Mouse (Mus musculus): ENCODE results near the gene AC192777.2.
"Not testable (repeated sequence)": the region's sequence is repeated elsewhere in the genome, so short reads cannot be mapped to it uniquely, and the experiment has no call there.

The AC192777.2 gene

GRCm38 (mm10) chr17:40095150-40095549 is at the start of gene AC192777.2:
Gene AC192777.2 (plus strand): TSS chr17:40095450.
- in situ Hi-C loops (cut with MboI, MseI), result not testable (repeated sequence)

- in situ Hi-C loops (cut with MboI, MseI), result not testable (repeated sequence)
These were observed 20.9 kb downstream of the AC192777.2 start for GRCm38 (mm10) chr17:40116172-40116571.

DNA sequence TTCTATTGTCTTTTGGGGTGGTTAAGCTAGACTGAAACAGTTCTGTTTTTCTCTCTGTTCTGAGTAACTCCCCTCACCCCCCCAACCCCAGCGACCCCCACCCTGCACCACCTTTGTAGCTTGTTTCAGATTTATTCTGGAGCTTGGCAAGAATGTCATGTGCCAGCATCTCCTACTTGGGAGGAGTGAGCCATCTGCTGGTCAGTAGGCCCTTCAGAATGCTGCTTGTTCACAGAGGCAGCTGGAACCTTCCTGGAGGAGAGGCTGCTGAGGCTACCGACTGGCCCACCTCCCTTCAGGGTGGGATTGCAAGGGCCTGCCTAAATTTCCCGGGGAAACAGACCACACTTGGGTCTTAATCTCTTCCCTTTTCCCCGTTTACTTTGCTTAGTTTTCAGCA is 21.6 kb downstream of the AC192777.2 start:
- in situ Hi-C loops (cut with MboI, MseI), result not testable (repeated sequence)
